Mouse (Mus musculus): ENCODE data around the gene Wdr18. TPM values are rescaled to one million over a fixed set of nuclear protein-coding genes. Genes with fewer than 3 reads are reported as not detected.

The Wdr18 gene
- polyA plus RNA-seq, 2 experiments = 24.7 to 58.4 TPM

GRCm38 (mm10) chr10:79964727-79965126 is 4.8 kb downstream of the Wdr18 start:
- Histone ChIP-seq H3K9ac (replicated peaks) (no peak overlapping the region), H3K27me3 (ENCODE audit: control insufficient read depth, insufficient read depth, low read length) (peaks cover 1% of the 10 kb centered on the region), H3K9me3 (ENCODE audit: control insufficient read depth, low read length) (no peaks in the 10 kb centered on the region), H3K4me2 (ENCODE audit: low read depth) (no peak overlapping the region), H3K4me3 (ENCODE audit: insufficient read depth in 1 of 2, low read depth in 2 of 2, low read length in 2 of 2) (no peak overlapping the region), H3K36me3 (replicated peaks; ENCODE audit: control insufficient read depth, insufficient read depth, low read depth) (peaks cover 18% of the 10 kb centered on the region), H3K4me1 (replicated peaks; ENCODE audit: control insufficient read depth in 2 of 2, insufficient read depth in 2 of 2, low read length in 1 of 2) (peaks cover 0 to 7% of the 10 kb centered on the region in 2 experiments; a peak in 2 of 4 replicates), H3K27ac (no peak overlapping the region)
- no peak for TF ChIP-seq EP300 (IDR thresholded peaks at IDR 0.05; ENCODE audit: low read depth)
- no peak for TF ChIP-seq CTCF (IDR thresholded peaks at IDR 0.05; ENCODE audit: low read depth)
- WGBS (ENCODE audit: insufficient replicate concordance) = 81% methylated on average over 7 of the region's 7 CpGs
- ATAC-seq (ENCODE audit: insufficient read depth) = no peak
- DNase-seq (ENCODE audit: low read depth in 3 of 3, low spot score in 3 of 3) = no peak

- TF ChIP-seq CTCF (IDR thresholded peaks at IDR 0.05; ENCODE audit: low read depth) = no peak
- TF ChIP-seq EP300 (IDR thresholded peaks at IDR 0.05; ENCODE audit: low read depth) = no peak
- WGBS (ENCODE audit: insufficient replicate concordance) = 77% methylated on average over 5 of the region's 5 CpGs
- H3K9ac ChIP-seq (replicated peaks) = no peak overlapping the region
- H3K9me3 ChIP-seq (ENCODE audit: control insufficient read depth, low read length) = no peaks in the 10 kb centered on the region
- peaks cover 5% of the 10 kb centered on the region for H3K27me3 ChIP-seq (ENCODE audit: control insufficient read depth, insufficient read depth, low read length)
- peaks cover 0 to 7% of the 10 kb centered on the region in 2 experiments; a peak in 2 of 4 replicates for H3K4me1 ChIP-seq (replicated peaks; ENCODE audit: control insufficient read depth in 2 of 2, insufficient read depth in 2 of 2, low read length in 1 of 2)
- no peak overlapping the region for H3K27ac ChIP-seq
- H3K4me3 ChIP-seq (ENCODE audit: insufficient read depth in 1 of 2, low read depth in 2 of 2, low read length in 2 of 2) = no peak overlapping the region
- peaks cover 18% of the 10 kb centered on the region for H3K36me3 ChIP-seq (replicated peaks; ENCODE audit: control insufficient read depth, insufficient read depth, low read depth)
- no peak overlapping the region for H3K4me2 ChIP-seq (ENCODE audit: low read depth)
- ATAC-seq (ENCODE audit: insufficient read depth) (no peak), DNase-seq (ENCODE audit: low read depth in 3 of 3, low spot score in 3 of 3) (no peak)
Observed at GRCm38 (mm10) chr10:79965325-79965724, 5.4 kb downstream of the Wdr18 start.

GRCm38 (mm10) chr10:79966886-79967400 is 7.0 kb downstream of the Wdr18 start:
- no peak overlapping the region for H3K9ac ChIP-seq (replicated peaks)
- H3K4me2 ChIP-seq (ENCODE audit: low read depth) = no peak overlapping the region
- H3K4me3 ChIP-seq (ENCODE audit: insufficient read depth in 1 of 2, low read depth in 2 of 2, low read length in 2 of 2) = no peak overlapping the region
- H3K27me3 ChIP-seq (ENCODE audit: control insufficient read depth, insufficient read depth, low read length) = peaks cover 21% of the 10 kb centered on the region
- no peaks in the 10 kb centered on the region for H3K9me3 ChIP-seq (ENCODE audit: control insufficient read depth, low read length)
- peaks cover 18% of the 10 kb centered on the region for H3K36me3 ChIP-seq (replicated peaks; ENCODE audit: control insufficient read depth, insufficient read depth, low read depth)
- H3K27ac ChIP-seq = no peak overlapping the region
- H3K4me1 ChIP-seq (replicated peaks; ENCODE audit: control insufficient read depth in 2 of 2, insufficient read depth in 2 of 2, low read length in 1 of 2) = no peaks in the 10 kb centered on the region
- ATAC-seq (ENCODE audit: insufficient read depth) (no peak), DNase-seq (ENCODE audit: low read depth in 3 of 3, low spot score in 3 of 3) (no peak)
- WGBS (ENCODE audit: insufficient replicate concordance) = 77% methylated on average over 5 of the region's 5 CpGs
- TF ChIP-seq CTCF (IDR thresholded peaks at IDR 0.05; ENCODE audit: low read depth) = no peak

GRCm38 (mm10) chr10:79968181-79968580 is 8.2 kb downstream of the Wdr18 start:
- Histone ChIP-seq H3K27me3 (ENCODE audit: control insufficient read depth, insufficient read depth, low read length) (peaks cover 22% of the 10 kb centered on the region), H3K4me1 (replicated peaks; ENCODE audit: control insufficient read depth in 2 of 2, insufficient read depth in 2 of 2, low read length in 1 of 2) (no peaks in the 10 kb centered on the region), H3K27ac (no peak overlapping the region), H3K9me3 (ENCODE audit: control insufficient read depth, low read length) (no peaks in the 10 kb centered on the region), H3K36me3 (replicated peaks; ENCODE audit: control insufficient read depth, insufficient read depth, low read depth) (peaks cover 18% of the 10 kb centered on the region), H3K9ac (replicated peaks) (no peak overlapping the region), H3K4me2 (ENCODE audit: low read depth) (no peak overlapping the region), H3K4me3 (ENCODE audit: insufficient read depth in 1 of 2, low read depth in 2 of 2, low read length in 2 of 2) (no peak overlapping the region)
- TF ChIP-seq EP300 (IDR thresholded peaks at IDR 0.05; ENCODE audit: low read depth) (no peak), CTCF (IDR thresholded peaks at IDR 0.05; ENCODE audit: low read depth) (no peak)
- DNase-seq (ENCODE audit: low read depth in 3 of 3, low spot score in 3 of 3) = no peak
- WGBS (ENCODE audit: insufficient replicate concordance) = 83% methylated on average over 1 of the region's 1 CpGs
- ATAC-seq (ENCODE audit: insufficient read depth) = no peak

GRCm38 (mm10) chr10:79969124-79969568 is 9.2 kb downstream of the Wdr18 start:
- no peak for ATAC-seq (ENCODE audit: insufficient read depth)
- 22% methylated on average over 3 of the region's 3 CpGs for WGBS (ENCODE audit: insufficient replicate concordance)
- DNase-seq (ENCODE audit: low read depth in 3 of 3, low spot score in 3 of 3) = no peak

More at GRCm38 (mm10) chr10:79969124-79969568, 9.2 kb downstream of the Wdr18 start:
- Histone ChIP-seq H3K9ac (replicated peaks) (no peak overlapping the region), H3K4me2 (ENCODE audit: low read depth) (no peak overlapping the region), H3K9me3 (ENCODE audit: control insufficient read depth, low read length) (no peaks in the 10 kb centered on the region), H3K4me1 (replicated peaks; ENCODE audit: control insufficient read depth in 2 of 2, insufficient read depth in 2 of 2, low read length in 1 of 2) (no peaks in the 10 kb centered on the region), H3K27ac (no peak overlapping the region), H3K4me3 (ENCODE audit: insufficient read depth in 1 of 2, low read depth in 2 of 2, low read length in 2 of 2) (no peak overlapping the region), H3K36me3 (replicated peaks; ENCODE audit: control insufficient read depth, insufficient read depth, low read depth) (peaks cover 16% of the 10 kb centered on the region), H3K27me3 (ENCODE audit: control insufficient read depth, insufficient read depth, low read length) (peaks cover 22% of the 10 kb centered on the region)
- TF ChIP-seq CTCF (IDR thresholded peaks at IDR 0.05; ENCODE audit: low read depth) = no peak
- no peak for TF ChIP-seq EP300 (IDR thresholded peaks at IDR 0.05; ENCODE audit: low read depth)

Data from liver, embryonic 14.5 days (tissue).